9 mouse cellular contexts compared by ENCODE assay signal in genomic region chr11:120608241-120609034, GRCm38 (mm10). TPM values are rescaled to one million over a fixed set of nuclear protein-coding genes. Genes with fewer than 3 reads are reported as not detected.
A peak's percentile ranks its signal among the peaks of the same experiment; 100 is the strongest.
DNase-seq lines count a peak whose midpoint lies in the region; ATAC-seq and TF ChIP-seq lines count a peak whose summit lies in the region.
"Had no signal": no experiment of that assay in that cellular context is flagged by ENCODE, and none has a peak within 500 bp of the region (broad histone marks: within the 10 kb centered on the region; RNA-seq: fewer than 3 reads in every experiment).

Gene Npb (plus strand): TSS chr11:120608477.

- DNase-seq in kidney, adult 9 months, result peak; percentile 22
- no peak for DNase-seq in kidney, adult 18-20 months
- peak; percentile 24 for DNase-seq in embryonic facial prominence, embryonic 11.5 days (ENCODE audit: low spot score)
- peak; percentile 41 for DNase-seq in neural tube, embryonic 10.5 days (ENCODE audit: extremely low spot score, low spot score)
- no peak for DNase-seq in right cerebral cortex, postnatal 4 days
- no peak for DNase-seq in gastrocnemius, postnatal 10 days
- DNase-seq: layer of hippocampus, postnatal 36 days had no signal

- H3K9me3 ChIP-seq in embryonic facial prominence, embryonic 11.5 days (replicated peaks; ENCODE audit: control insufficient read depth, low read length), result no peaks in the 10 kb centered on the region
- no peaks in the 10 kb centered on the region for H3K9me3 ChIP-seq in intestine, postnatal 0 days (ENCODE audit: control insufficient read depth)

- 6% methylated on average over 45 of the region's 45 CpGs for WGBS in embryonic facial prominence, embryonic 11.5 days
- WGBS in intestine, postnatal 0 days, result 5% methylated on average over 45 of the region's 45 CpGs

- H3K36me3 ChIP-seq in embryonic facial prominence, embryonic 11.5 days (replicated peaks; ENCODE audit: control insufficient read depth, insufficient read depth, low read depth, low read length), result peaks cover 5% of the 10 kb centered on the region; the same call in 1 of the 2 replicates
- peaks cover 53% of the 10 kb centered on the region for H3K36me3 ChIP-seq in intestine, postnatal 0 days (ENCODE audit: control insufficient read depth, insufficient read depth)

- H3K27me3 ChIP-seq in embryonic facial prominence, embryonic 11.5 days (ENCODE audit: control insufficient read depth, insufficient read depth, low read length), result peaks cover 3% of the 10 kb centered on the region; the same call in 1 of the 2 replicates
- no peaks in the 10 kb centered on the region for H3K27me3 ChIP-seq in intestine, postnatal 0 days (replicated peaks; ENCODE audit: control insufficient read depth, insufficient read depth, low read length)

- peaks cover 5% of the 10 kb centered on the region for H3K4me1 ChIP-seq in embryonic facial prominence, embryonic 11.5 days (ENCODE audit: control insufficient read depth, insufficient read depth, low read length)
- no peaks in the 10 kb centered on the region; the same call in 1 of the 2 replicates for H3K4me1 ChIP-seq in intestine, postnatal 0 days (replicated peaks; ENCODE audit: control insufficient read depth, insufficient read depth, low read length)

- H3K4me2 ChIP-seq in embryonic facial prominence, embryonic 11.5 days (ENCODE audit: low read depth, low read length), result peak within 1 kb of the TSS; percentile 53
- peak within 1 kb of the TSS; percentile 59 for H3K4me2 ChIP-seq in intestine, postnatal 0 days (replicated peaks; ENCODE audit: low read depth)

- ATAC-seq in embryonic facial prominence, embryonic 11.5 days (replicated peaks; ENCODE audit: insufficient number of reproducible peaks, low FRiP score, low TSS enrichment, low read depth), result no peak
- ATAC-seq in intestine, postnatal 0 days, result peak; percentile 25; the same call in 1 of the 2 replicates
- ATAC-seq in frontal cortex, adult (ENCODE audit: low TSS enrichment), result no peak

- H3K27ac ChIP-seq in embryonic facial prominence, embryonic 11.5 days (replicated peaks; ENCODE audit: low read depth, low read length), result no peak within 1 kb of the TSS
- H3K27ac ChIP-seq in intestine, postnatal 0 days (ENCODE audit: low read depth, low read length), result no peak within 1 kb of the TSS

- TF ChIP-seq CTCF in intestine, postnatal 0 days (IDR thresholded peaks at IDR 0.05; ENCODE audit: low read depth), result no peak

- H3K9ac ChIP-seq in embryonic facial prominence, embryonic 11.5 days (replicated peaks; ENCODE audit: low read length), result peak within 1 kb of the TSS; percentile 51
- peak within 1 kb of the TSS; percentile 27; the same call in 1 of the 2 replicates for H3K9ac ChIP-seq in intestine, postnatal 0 days (ENCODE audit: low read depth, low read length)

- peak within 1 kb of the TSS; percentile 18 for H3K4me3 ChIP-seq in embryonic facial prominence, embryonic 11.5 days (ENCODE audit: low read depth, low read length)
- peak within 1 kb of the TSS; percentile 14; the same call in 1 of the 2 replicates for H3K4me3 ChIP-seq in intestine, postnatal 0 days (ENCODE audit: low read depth, low read length)

RNA-seq across cellular contexts. Expression of gene Npb, which starts in this region (rescaled TPM):
- not detected in 2 replicates for polyA plus RNA-seq in embryonic facial prominence, embryonic 11.5 days (2014; fragmentation: Nextera tagmentation; extraction: Ambion mirVana)
- 3.4 and 3.5 TPM in 2 replicates for polyA plus RNA-seq in intestine, postnatal 0 days (2015; fragmentation: Nextera tagmentation; extraction: Ambion mirVana)
- total RNA-seq in gastrocnemius, postnatal 10 days (2021), result not detected

Comparison
In these comparisons a context has a peak if more than half of its experiments do, and no peak if none do; other contexts are left out.
1. DNase-seq: peak in kidney, adult 9 months (single experiment) and neural tube, embryonic 10.5 days (single experiment); none in kidney, adult 18-20 months (single experiment), right cerebral cortex, postnatal 4 days (single experiment) and gastrocnemius, postnatal 10 days (single experiment).
2. Peak in DNase-seq, H3K4me3 ChIP-seq, H3K9ac ChIP-seq and H3K4me2 ChIP-seq in embryonic facial prominence, embryonic 11.5 days; RNA of the gene not detected or under 1 TPM.